Mouse (Mus musculus) intestine, embryonic 16.5 days (tissue): ENCODE measurements around the gene Ddx23. TPM values are rescaled to one million over a fixed set of nuclear protein-coding genes. Genes with fewer than 3 reads are reported as not detected.

Source experiments
- ATAC-seq: fragments of 200-750 bp; cut with Nextera tagmentation; 2 replicates; pipeline ENCODE4 v1.8.0; 2017; ENCODE audit warnings: moderate TSS enrichment, moderate library complexity
- H3K27ac ChIP-seq: fragments of 300-500 bp; sonication (generic); 2 replicates; pipeline ENCODE4 v1.5.1; 2014; ENCODE audit warnings: mild to moderate bottlenecking, low read length
- H3K27me3 ChIP-seq: fragments of 300-500 bp; sonication (generic); replicated peaks from 2 replicates; pipeline ENCODE4 v1.6.1; 2014; ENCODE audit warnings: low read length, control low read depth, mixed read lengths; ENCODE audit not compliant: control insufficient read depth, insufficient read depth
- H3K36me3 ChIP-seq: fragments of 300-500 bp; sonication (generic); 2 replicates; pipeline ENCODE4 v1.6.1; 2014; ENCODE audit warnings: low read length, control low read depth; ENCODE audit not compliant: control insufficient read depth, insufficient read depth
- H3K4me1 ChIP-seq: fragments of 300-500 bp; sonication (generic); 2 replicates; pipeline ENCODE4 v1.6.1; 2014; ENCODE audit warnings: low read length, control low read depth, mixed read lengths; ENCODE audit not compliant: control insufficient read depth, insufficient read depth
- H3K4me2 ChIP-seq: fragments of 300-500 bp; sonication (generic); 2 replicates; pipeline ENCODE4 v1.6.1; 2014; ENCODE audit warnings: low read depth, low read length, control low read depth
- H3K4me3 ChIP-seq: fragments of 300-500 bp; sonication (generic); 2 replicates; pipeline ENCODE4 v1.5.1; 2014; ENCODE audit warnings: mild to moderate bottlenecking, low read length
- H3K9ac ChIP-seq: fragments of 300-500 bp; sonication (generic); 2 replicates; pipeline ENCODE4 v1.6.1; 2014; ENCODE audit warnings: low read depth, low read length
- H3K9me3 ChIP-seq: fragments of 300-500 bp; sonication (generic); 2 replicates; pipeline ENCODE4 v1.6.1; 2016; ENCODE audit warnings: low read length, control low read depth; ENCODE audit not compliant: control insufficient read depth
- WGBS: fragments of 180-500 bp; shearing (Covaris S2); extraction: QIAGEN DNeasy Blood & Tissue Kit; methylation state at CpG from one replicate; pipeline ENCODE4 v1.1.7; 2014; 5-methylcytosine and 5-hydroxymethylcytosine counted together
- polyA plus RNA-seq: library from polyadenylated mRNA; unstranded; fragments of >200 nt; fragmentation: Nextera tagmentation; extraction: Ambion mirVana; gene quantifications from 2 replicates; pipeline ENCODE4 v1.2.1, GENCODE M21; 2015

Gene Ddx23
- polyA plus RNA-seq, 1 experiment from 2014 or later, result 17.6 TPM

- H3K4me2 ChIP-seq, result no peak overlapping the region
- no peaks in the 10 kb centered on the region for H3K27me3 ChIP-seq
- no peak overlapping the region for H3K27ac ChIP-seq
- no peaks in the 10 kb centered on the region for H3K9me3 ChIP-seq
- 78% methylated on average over 15 of the region's 15 CpGs for WGBS
- H3K4me1 ChIP-seq, result no peaks in the 10 kb centered on the region
- no peak for ATAC-seq
- H3K4me3 ChIP-seq, result no peak overlapping the region
- H3K36me3 ChIP-seq, result peaks cover 39% of the 10 kb centered on the region
- H3K9ac ChIP-seq, result no peak overlapping the region
Observed at GRCm38 (mm10) chr15:98656982-98657751, 5.5 kb downstream of the Ddx23 start.

- Histone ChIP-seq H3K9me3 (no peaks in the 10 kb centered on the region), H3K27ac (no peak overlapping the region), H3K4me3 (no peak overlapping the region), H3K4me2 (no peak overlapping the region), H3K4me1 (no peaks in the 10 kb centered on the region), H3K36me3 (peaks cover 61% of the 10 kb centered on the region), H3K9ac (no peak overlapping the region), H3K27me3 (no peaks in the 10 kb centered on the region)
- ATAC-seq, result no peak
- 95% methylated on average over 8 of the region's 8 CpGs for WGBS
Observed at GRCm38 (mm10) chr15:98652174-98652573, 10.5 kb downstream of the Ddx23 start.

DNA sequence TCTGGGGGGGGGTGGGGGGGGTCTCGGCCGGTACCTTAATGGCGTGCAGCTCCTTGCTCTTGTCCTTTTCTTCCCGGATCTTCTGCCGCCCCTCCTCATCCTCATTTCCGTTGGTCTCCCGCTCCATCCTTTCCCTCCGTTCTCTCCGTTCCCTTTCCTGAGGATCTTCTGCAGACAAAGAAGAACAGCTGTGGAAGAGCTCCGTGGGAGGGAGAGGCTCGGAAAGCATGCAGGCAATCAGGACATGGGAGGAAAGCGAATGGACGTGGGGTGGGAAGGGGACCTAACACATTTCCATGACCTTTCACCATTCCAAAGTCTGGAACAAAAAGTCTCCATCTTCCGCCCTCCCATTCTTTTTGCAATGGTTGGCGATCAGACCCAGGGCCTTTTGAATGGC lies 11.3 kb downstream of the Ddx23 start:
- H3K36me3 ChIP-seq, result peaks cover 62% of the 10 kb centered on the region

GRCm38 (mm10) chr15:98648071-98648470 lies 14.6 kb downstream of the Ddx23 start:
- Histone ChIP-seq H3K36me3 (peaks cover 68% of the 10 kb centered on the region), H3K4me1 (no peaks in the 10 kb centered on the region), H3K4me3 (no peak overlapping the region), H3K9ac (no peak overlapping the region), H3K27ac (no peak overlapping the region), H3K27me3 (no peaks in the 10 kb centered on the region), H3K4me2 (no peak overlapping the region), H3K9me3 (no peaks in the 10 kb centered on the region)
- WGBS, result 94% methylated on average over 3 of the region's 3 CpGs
- no peak for ATAC-seq

More for the DNA sequence above, 11.3 kb downstream of the Ddx23 start:
- no peak overlapping the region for H3K27ac ChIP-seq
- ATAC-seq, result no peak
- no peaks in the 10 kb centered on the region for H3K27me3 ChIP-seq
- whole genome bisulfite sequencing, result 91% methylated on average over 15 of the region's 15 CpGs
- no peaks in the 10 kb centered on the region for H3K9me3 ChIP-seq
- no peak overlapping the region for H3K9ac ChIP-seq
- no peaks in the 10 kb centered on the region for H3K4me1 ChIP-seq
- no peak overlapping the region for H3K4me2 ChIP-seq
- H3K4me3 ChIP-seq, result no peak overlapping the region

GRCm38 (mm10) chr15:98647308-98647707 lies 15.4 kb downstream of the Ddx23 start:
- H3K4me3 ChIP-seq, result no peak overlapping the region
- ATAC-seq, result no peak
- H3K36me3 ChIP-seq, result peaks cover 60% of the 10 kb centered on the region
- no peaks in the 10 kb centered on the region for H3K9me3 ChIP-seq
- 84% methylated on average over 10 of the region's 10 CpGs for WGBS
- no peak overlapping the region for H3K9ac ChIP-seq
- no peak overlapping the region for H3K4me2 ChIP-seq
- no peak overlapping the region for H3K27ac ChIP-seq
- no peaks in the 10 kb centered on the region for H3K27me3 ChIP-seq
- H3K4me1 ChIP-seq, result no peaks in the 10 kb centered on the region

- H3K27ac ChIP-seq, result no peak overlapping the region
- no peaks in the 10 kb centered on the region for H3K27me3 ChIP-seq
- H3K9me3 ChIP-seq, result no peaks in the 10 kb centered on the region
- H3K4me1 ChIP-seq, result no peaks in the 10 kb centered on the region
- ATAC-seq, result no peak
- no peak overlapping the region for H3K4me3 ChIP-seq
- no peak overlapping the region for H3K9ac ChIP-seq
- no peak overlapping the region for H3K4me2 ChIP-seq
- peaks cover 54% of the 10 kb centered on the region for H3K36me3 ChIP-seq
- 81% methylated on average over 8 of the region's 8 CpGs for WGBS
Observed at GRCm38 (mm10) chr15:98646737-98647136, 16.0 kb downstream of the Ddx23 start.

GRCm38 (mm10) chr15:98645057-98646026 lies 17.4 kb downstream of the Ddx23 start:
- Histone ChIP-seq H3K9me3 (no peaks in the 10 kb centered on the region), H3K36me3 (peaks cover 43% of the 10 kb centered on the region), H3K4me1 (no peaks in the 10 kb centered on the region), H3K9ac (no peak overlapping the region), H3K27ac (no peak overlapping the region), H3K27me3 (no peaks in the 10 kb centered on the region), H3K4me3 (no peak overlapping the region), H3K4me2 (no peak overlapping the region)
- no peak for ATAC-seq
- 84% methylated on average over 24 of the region's 24 CpGs for WGBS

DNA sequence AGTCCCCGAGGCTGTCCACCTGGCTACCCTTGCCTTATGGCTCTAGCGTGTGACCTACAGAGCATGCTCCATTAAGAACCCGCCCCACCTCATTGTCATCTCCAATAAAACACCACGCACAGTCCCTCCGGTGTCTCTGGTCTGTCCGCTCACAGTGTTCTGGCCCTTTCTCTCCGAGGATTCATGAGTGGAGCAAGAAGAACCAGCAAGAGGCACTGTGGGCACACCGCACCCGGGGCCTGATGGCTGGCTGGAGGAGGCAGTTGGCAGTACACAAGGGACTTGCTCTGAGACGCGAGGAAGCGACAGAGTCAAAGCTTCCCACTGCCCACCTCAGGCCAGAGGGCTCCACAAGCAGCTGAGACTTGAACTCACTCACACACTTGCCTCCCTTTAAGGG lies 18.3 kb downstream of the Ddx23 start:
- Histone ChIP-seq H3K27ac (no peak overlapping the region), H3K27me3 (no peaks in the 10 kb centered on the region), H3K9me3 (no peaks in the 10 kb centered on the region), H3K4me1 (no peaks in the 10 kb centered on the region), H3K4me2 (no peak overlapping the region), H3K36me3 (peaks cover 35% of the 10 kb centered on the region), H3K4me3 (no peak overlapping the region), H3K9ac (no peak overlapping the region)
- ATAC-seq, result no peak
- 81% methylated on average over 12 of the region's 12 CpGs for WGBS

- Histone ChIP-seq H3K4me3 (no peak overlapping the region), H3K36me3 (peaks cover 8% of the 10 kb centered on the region), H3K27me3 (no peaks in the 10 kb centered on the region), H3K9ac (no peak overlapping the region), H3K4me1 (peaks cover 8% of the 10 kb centered on the region), H3K4me2 (no peak overlapping the region), H3K27ac (no peak overlapping the region), H3K9me3 (no peaks in the 10 kb centered on the region)
- 28% methylated on average over 8 of the region's 8 CpGs for WGBS
- ATAC-seq, result peak; percentile 43; the same call in 1 of the 2 replicates
Observed at GRCm38 (mm10) chr15:98640157-98640556, 22.5 kb downstream of the Ddx23 start.
